Mouse (Mus musculus): ENCODE measurements at regions not wholly inside any gene's neighbourhood (a gene's known extent, or its start where the extent isn't known, plus 50 kb on each side); places are given as distances from the start of the nearest gene placed in this dataset.

DNA sequence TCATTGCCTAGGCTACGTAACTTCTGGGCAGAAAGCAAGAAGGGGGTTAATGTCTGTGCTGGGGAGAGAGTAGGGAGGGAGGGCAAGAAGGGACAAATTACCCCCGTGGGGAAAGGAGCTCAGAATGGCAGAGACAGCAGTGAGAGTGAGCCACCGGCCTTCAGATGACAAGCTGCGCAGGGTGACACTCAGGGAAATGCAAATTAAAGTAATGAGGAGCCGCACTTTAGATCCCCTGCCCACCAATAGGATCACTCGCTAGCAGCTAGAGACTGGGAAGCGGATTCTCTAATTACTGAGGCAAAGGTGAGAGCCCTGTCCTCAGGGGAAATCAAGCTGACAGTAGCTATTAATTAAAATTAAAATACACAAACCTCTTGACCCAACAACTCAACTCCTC lies 202.5 kb downstream of the Arhgef10l start:
- in situ Hi-C loops (cut with MboI; ENCODE audit: low sequenced_read_pairs in 2 of 2, unreplicated experiment in 2 of 2): no loop called here

GRCm38 (mm10) chr4:140461317-140461716 lies 204.5 kb downstream of the Arhgef10l start:
- in situ Hi-C loops (cut with MboI; ENCODE audit: low sequenced_read_pairs in 2 of 2, unreplicated experiment in 2 of 2): no loop called here
- Histone ChIP-seq H3K9me3 (ENCODE audit: control insufficient read depth, insufficient read depth, low read depth, low read length) (no peaks in the 10 kb centered on the region), H3K9ac (ENCODE audit: insufficient read depth, low read depth, low read length, poor library complexity, severe bottlenecking) (no peak overlapping the region), H3K36me3 (ENCODE audit: control insufficient read depth, insufficient read depth, low read length, poor library complexity, severe bottlenecking) (no peaks in the 10 kb centered on the region), H3K4me1 (ENCODE audit: control insufficient read depth in 2 of 2, insufficient read depth in 2 of 2, low read length in 2 of 2, poor library complexity in 1 of 2) (no peaks in the 10 kb centered on the region), H3K4me3 (ENCODE audit: insufficient read depth in 1 of 2, low read depth in 1 of 2, low read length in 2 of 2, poor library complexity in 1 of 2, severe bottlenecking in 1 of 2) (no peak overlapping the region), H3K27ac (ENCODE audit: insufficient read depth, low read depth, low read length, poor library complexity, severe bottlenecking) (no peak overlapping the region)
- TF ChIP-seq MAFK (IDR thresholded peaks at IDR 0.05; ENCODE audit: insufficient read depth, low read depth, low read length): no peak
- TF ChIP-seq CHD2 (IDR thresholded peaks at IDR 0.05; ENCODE audit: low read depth, low read length): no peak
- no peak for TF ChIP-seq ZC3H11A (IDR thresholded peaks at IDR 0.05; ENCODE audit: borderline replicate concordance, low read depth, low read length)
- no peak for TF ChIP-seq ZNF384 (IDR thresholded peaks at IDR 0.05; ENCODE audit: low read depth, low read length)
- no peak for TF ChIP-seq HCFC1 (IDR thresholded peaks at IDR 0.05; ENCODE audit: borderline replicate concordance, insufficient read depth, low read length)
- DNase-seq (ENCODE audit: low read depth, low spot score): no peak

More for the DNA sequence above, 202.5 kb downstream of the Arhgef10l start:
- Histone ChIP-seq H3K4me3 (ENCODE audit: insufficient read depth in 1 of 2, low read depth in 1 of 2, low read length in 2 of 2, poor library complexity in 1 of 2, severe bottlenecking in 1 of 2) (no peak overlapping the region), H3K36me3 (ENCODE audit: control insufficient read depth, insufficient read depth, low read length, poor library complexity, severe bottlenecking) (no peaks in the 10 kb centered on the region), H3K4me1 (ENCODE audit: control insufficient read depth in 2 of 2, insufficient read depth in 2 of 2, low read length in 2 of 2, poor library complexity in 1 of 2) (no peaks in the 10 kb centered on the region), H3K9ac (ENCODE audit: insufficient read depth, low read depth, low read length, poor library complexity, severe bottlenecking) (no peak overlapping the region), H3K9me3 (ENCODE audit: control insufficient read depth, insufficient read depth, low read depth, low read length) (no peaks in the 10 kb centered on the region), H3K27ac (ENCODE audit: insufficient read depth, low read depth, low read length, poor library complexity, severe bottlenecking) (no peak overlapping the region)
- no peak for TF ChIP-seq HCFC1 (IDR thresholded peaks at IDR 0.05; ENCODE audit: borderline replicate concordance, insufficient read depth, low read length)
- no peak for TF ChIP-seq ZC3H11A (IDR thresholded peaks at IDR 0.05; ENCODE audit: borderline replicate concordance, low read depth, low read length)
- no peak for TF ChIP-seq CHD2 (IDR thresholded peaks at IDR 0.05; ENCODE audit: low read depth, low read length)
- TF ChIP-seq MAFK (IDR thresholded peaks at IDR 0.05; ENCODE audit: insufficient read depth, low read depth, low read length): no peak
- no peak for TF ChIP-seq ZNF384 (IDR thresholded peaks at IDR 0.05; ENCODE audit: low read depth, low read length)
- no peak for DNase-seq (ENCODE audit: low read depth, low spot score)

GRCm38 (mm10) chr4:140449062-140449461 lies 202.5 kb upstream of the Igsf21 start:
- Histone ChIP-seq H3K4me1 (ENCODE audit: control insufficient read depth in 2 of 2, insufficient read depth in 2 of 2, low read length in 2 of 2, poor library complexity in 1 of 2) (no peaks in the 10 kb centered on the region), H3K36me3 (ENCODE audit: control insufficient read depth, insufficient read depth, low read length, poor library complexity, severe bottlenecking) (no peaks in the 10 kb centered on the region), H3K9me3 (ENCODE audit: control insufficient read depth, insufficient read depth, low read depth, low read length) (no peaks in the 10 kb centered on the region), H3K4me3 (ENCODE audit: insufficient read depth in 1 of 2, low read depth in 1 of 2, low read length in 2 of 2, poor library complexity in 1 of 2, severe bottlenecking in 1 of 2) (no peak overlapping the region), H3K27ac (ENCODE audit: insufficient read depth, low read depth, low read length, poor library complexity, severe bottlenecking) (no peak overlapping the region), H3K9ac (ENCODE audit: insufficient read depth, low read depth, low read length, poor library complexity, severe bottlenecking) (no peak overlapping the region)
- DNase-seq (ENCODE audit: low read depth, low spot score): no peak
- in situ Hi-C loops (cut with MboI; ENCODE audit: low sequenced_read_pairs in 2 of 2, unreplicated experiment in 2 of 2): no loop called here
- no peak for TF ChIP-seq ZNF384 (IDR thresholded peaks at IDR 0.05; ENCODE audit: low read depth, low read length)
- TF ChIP-seq CHD2 (IDR thresholded peaks at IDR 0.05; ENCODE audit: low read depth, low read length): no peak
- TF ChIP-seq HCFC1 (IDR thresholded peaks at IDR 0.05; ENCODE audit: borderline replicate concordance, insufficient read depth, low read length): no peak
- TF ChIP-seq MAFK (IDR thresholded peaks at IDR 0.05; ENCODE audit: insufficient read depth, low read depth, low read length): no peak
- TF ChIP-seq ZC3H11A (IDR thresholded peaks at IDR 0.05; ENCODE audit: borderline replicate concordance, low read depth, low read length): no peak

GRCm38 (mm10) chr4:140446455-140446854 lies 199.9 kb upstream of the Igsf21 start:
- no peaks in the 10 kb centered on the region for H3K4me1 ChIP-seq (ENCODE audit: control insufficient read depth in 2 of 2, insufficient read depth in 2 of 2, low read length in 2 of 2, poor library complexity in 1 of 2)
- H3K27ac ChIP-seq (ENCODE audit: insufficient read depth, low read depth, low read length, poor library complexity, severe bottlenecking): no peak overlapping the region
- in situ Hi-C loops (cut with MboI; ENCODE audit: low sequenced_read_pairs in 2 of 2, unreplicated experiment in 2 of 2): no loop called here
- H3K36me3 ChIP-seq (ENCODE audit: control insufficient read depth, insufficient read depth, low read length, poor library complexity, severe bottlenecking): no peaks in the 10 kb centered on the region
- TF ChIP-seq ZNF384 (IDR thresholded peaks at IDR 0.05; ENCODE audit: low read depth, low read length): no peak
- TF ChIP-seq HCFC1 (IDR thresholded peaks at IDR 0.05; ENCODE audit: borderline replicate concordance, insufficient read depth, low read length): no peak
- no peak for TF ChIP-seq CHD2 (IDR thresholded peaks at IDR 0.05; ENCODE audit: low read depth, low read length)
- no peak for TF ChIP-seq MAFK (IDR thresholded peaks at IDR 0.05; ENCODE audit: insufficient read depth, low read depth, low read length)
- TF ChIP-seq ZC3H11A (IDR thresholded peaks at IDR 0.05; ENCODE audit: borderline replicate concordance, low read depth, low read length): no peak
- no peaks in the 10 kb centered on the region for H3K9me3 ChIP-seq (ENCODE audit: control insufficient read depth, insufficient read depth, low read depth, low read length)
- H3K4me3 ChIP-seq (ENCODE audit: insufficient read depth in 1 of 2, low read depth in 1 of 2, low read length in 2 of 2, poor library complexity in 1 of 2, severe bottlenecking in 1 of 2): no peak overlapping the region
- H3K9ac ChIP-seq (ENCODE audit: insufficient read depth, low read depth, low read length, poor library complexity, severe bottlenecking): no peak overlapping the region
- no peak for DNase-seq (ENCODE audit: low read depth, low spot score)

DNA sequence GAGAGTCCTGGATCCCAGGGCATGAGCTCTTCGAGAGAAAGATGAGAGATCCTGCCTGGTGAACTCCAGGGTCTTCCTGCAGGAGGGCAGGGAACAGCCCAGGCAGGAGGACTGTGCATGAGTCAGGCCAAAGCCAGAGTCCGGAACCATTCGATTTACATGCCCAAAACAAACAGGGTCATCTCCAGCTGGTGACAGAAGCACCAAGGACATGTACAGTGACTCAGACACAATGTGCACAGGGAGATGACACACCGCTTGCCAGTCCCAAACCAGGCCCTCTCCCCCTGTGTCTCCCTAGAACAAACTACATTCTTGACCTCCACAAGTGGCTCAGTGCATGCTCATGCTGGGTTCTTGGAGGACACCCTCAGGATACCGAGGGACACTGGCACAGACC lies 199.3 kb upstream of the Igsf21 start:
- Histone ChIP-seq H3K27ac (ENCODE audit: insufficient read depth, low read depth, low read length, poor library complexity, severe bottlenecking) (no peak overlapping the region), H3K4me1 (ENCODE audit: control insufficient read depth in 2 of 2, insufficient read depth in 2 of 2, low read length in 2 of 2, poor library complexity in 1 of 2) (no peaks in the 10 kb centered on the region), H3K9ac (ENCODE audit: insufficient read depth, low read depth, low read length, poor library complexity, severe bottlenecking) (no peak overlapping the region), H3K9me3 (ENCODE audit: control insufficient read depth, insufficient read depth, low read depth, low read length) (no peaks in the 10 kb centered on the region), H3K4me3 (ENCODE audit: insufficient read depth in 1 of 2, low read depth in 1 of 2, low read length in 2 of 2, poor library complexity in 1 of 2, severe bottlenecking in 1 of 2) (no peak overlapping the region), H3K36me3 (ENCODE audit: control insufficient read depth, insufficient read depth, low read length, poor library complexity, severe bottlenecking) (no peaks in the 10 kb centered on the region)
- DNase-seq (ENCODE audit: low read depth, low spot score): no peak
- in situ Hi-C loops (cut with MboI; ENCODE audit: low sequenced_read_pairs in 2 of 2, unreplicated experiment in 2 of 2): no loop called here
- TF ChIP-seq ZC3H11A (IDR thresholded peaks at IDR 0.05; ENCODE audit: borderline replicate concordance, low read depth, low read length) (no peak), ZNF384 (IDR thresholded peaks at IDR 0.05; ENCODE audit: low read depth, low read length) (no peak), CHD2 (IDR thresholded peaks at IDR 0.05; ENCODE audit: low read depth, low read length) (no peak), HCFC1 (IDR thresholded peaks at IDR 0.05; ENCODE audit: borderline replicate concordance, insufficient read depth, low read length) (no peak), MAFK (IDR thresholded peaks at IDR 0.05; ENCODE audit: insufficient read depth, low read depth, low read length) (no peak)

All from ES-E14 (cell line).